ENCODE assay signal across 13 mouse cellular contexts in the genomic region with DNA sequence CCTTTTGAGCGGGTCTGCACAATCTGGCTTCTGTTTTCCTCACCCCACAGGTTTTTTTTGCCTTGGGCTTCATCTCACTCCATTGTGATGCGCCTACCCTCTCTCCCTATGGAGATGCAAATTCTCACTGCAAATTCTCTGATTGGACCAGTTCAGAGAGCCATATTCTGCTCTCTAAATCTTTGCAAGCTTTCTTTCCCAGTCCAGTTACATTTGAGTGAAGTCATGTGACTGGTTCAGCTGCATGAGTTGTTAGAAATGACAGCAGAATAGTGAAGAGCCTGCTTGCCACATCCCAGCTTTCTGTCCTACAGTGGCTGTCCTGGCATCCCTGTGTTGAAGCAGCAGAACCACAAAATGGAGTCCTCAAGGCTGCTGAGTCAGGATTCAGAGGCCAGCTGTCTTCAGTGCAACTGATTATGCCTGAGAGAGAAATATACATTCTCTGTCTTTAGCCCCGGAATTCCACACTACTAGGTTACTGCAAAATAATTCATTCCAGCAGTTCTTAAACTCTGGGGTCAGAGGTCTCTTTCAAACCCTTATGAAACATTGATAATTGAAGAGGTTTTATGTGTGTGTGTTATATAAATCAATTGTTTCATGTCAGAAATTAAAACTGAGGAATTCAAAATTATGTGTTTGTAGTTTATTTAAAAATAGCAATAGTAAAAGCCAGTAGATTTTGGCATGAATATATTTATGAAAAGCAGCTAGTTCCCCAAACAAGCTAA.
DNase-seq lines count a peak whose midpoint lies in the region; ATAC-seq and TF ChIP-seq lines count a peak whose summit lies in the region.
"Had no signal": no experiment of that assay in that cellular context is flagged by ENCODE, and none has a peak within 500 bp of the region (broad histone marks: within the 10 kb centered on the region; RNA-seq: fewer than 3 reads in every experiment).

No protein-coding gene starts in this region.

- H3K4me2 ChIP-seq in stomach, embryonic 14.5 days (replicated peaks; ENCODE audit: low read depth, low read length), result no peak overlapping the region
- no peak overlapping the region for H3K4me2 ChIP-seq in stomach, postnatal 0 days (replicated peaks; ENCODE audit: low read depth)
- H3K4me2 ChIP-seq in embryonic facial prominence, embryonic 14.5 days (ENCODE audit: low read depth, low read length), result no peak overlapping the region
- H3K4me2 ChIP-seq in neural tube, embryonic 14.5 days (ENCODE audit: low read depth, low read length), result no peak overlapping the region
- H3K4me2 ChIP-seq: neural tube, embryonic 12.5 days had no signal

- WGBS in stomach, embryonic 14.5 days, result 49% methylated on average over 3 of the region's 3 CpGs
- 53% methylated on average over 3 of the region's 3 CpGs for WGBS in stomach, postnatal 0 days
- 29% methylated on average over 3 of the region's 3 CpGs for WGBS in embryonic facial prominence, embryonic 14.5 days
- WGBS in neural tube, embryonic 14.5 days, result 23% methylated on average over 3 of the region's 3 CpGs

- intact Hi-C loops in left cerebral cortex, postnatal 4 days (cut with DNase I), result no loop called here

- 0 out of 2 replicates have a peak overlapping the region, but pooled peaks have one; percentile 15 for H3K27ac ChIP-seq in stomach, embryonic 14.5 days (ENCODE audit: low read length)
- no peak overlapping the region for H3K27ac ChIP-seq in stomach, postnatal 0 days (replicated peaks)
- peak overlapping the region; percentile 70 for H3K27ac ChIP-seq in embryonic facial prominence, embryonic 14.5 days (replicated peaks; ENCODE audit: low read depth, low read length)
- peak overlapping the region; percentile 28; the same call in 1 of the 2 replicates for H3K27ac ChIP-seq in neural tube, embryonic 14.5 days (ENCODE audit: low read depth, low read length)
- H3K27ac ChIP-seq: neural tube, embryonic 12.5 days had no signal

- no peak overlapping the region for H3K4me3 ChIP-seq in stomach, embryonic 14.5 days (ENCODE audit: low read depth, low read length)
- H3K4me3 ChIP-seq in stomach, postnatal 0 days (ENCODE audit: low read depth, low read length), result no peak overlapping the region
- no peak overlapping the region for H3K4me3 ChIP-seq in embryonic facial prominence, embryonic 14.5 days (ENCODE audit: low read depth, low read length)
- H3K4me3 ChIP-seq in neural tube, embryonic 14.5 days (ENCODE audit: low read depth, low read length), result no peak overlapping the region
- H3K4me3 ChIP-seq: neural tube, embryonic 12.5 days had no signal

- H3K27me3 ChIP-seq in stomach, embryonic 14.5 days (ENCODE audit: control insufficient read depth, insufficient read depth, low read length), result no peaks in the 10 kb centered on the region
- H3K27me3 ChIP-seq in stomach, postnatal 0 days (ENCODE audit: control insufficient read depth, insufficient read depth, low read length), result no peaks in the 10 kb centered on the region
- no peaks in the 10 kb centered on the region for H3K27me3 ChIP-seq in embryonic facial prominence, embryonic 14.5 days (replicated peaks; ENCODE audit: control insufficient read depth, insufficient read depth, low read length)
- H3K27me3 ChIP-seq in neural tube, embryonic 14.5 days (ENCODE audit: control insufficient read depth, insufficient read depth, low read length), result no peaks in the 10 kb centered on the region
- H3K27me3 ChIP-seq: neural tube, embryonic 12.5 days had no signal

- no peak for ATAC-seq in stomach, embryonic 14.5 days (ENCODE audit: insufficient number of reproducible peaks, insufficient read depth, low FRiP score, low read depth)
- ATAC-seq in stomach, postnatal 0 days (ENCODE audit: low FRiP score, low TSS enrichment), result no peak
- ATAC-seq in embryonic facial prominence, embryonic 14.5 days (ENCODE audit: low read depth), result no peak
- ATAC-seq in neural tube, embryonic 14.5 days (ENCODE audit: low read depth), result no peak; the same call in 1 of the 2 replicates
- ATAC-seq: Patski had no signal

- no peaks in the 10 kb centered on the region for H3K9me3 ChIP-seq in stomach, embryonic 14.5 days (ENCODE audit: control insufficient read depth, low read depth, low read length)
- H3K9me3 ChIP-seq in stomach, postnatal 0 days (ENCODE audit: control insufficient read depth, low read length), result no peaks in the 10 kb centered on the region
- H3K9me3 ChIP-seq in embryonic facial prominence, embryonic 14.5 days (ENCODE audit: control insufficient read depth, low read length), result no peaks in the 10 kb centered on the region
- H3K9me3 ChIP-seq in neural tube, embryonic 14.5 days (ENCODE audit: control insufficient read depth, low read length), result no peaks in the 10 kb centered on the region
- H3K9me3 ChIP-seq: neural tube, embryonic 12.5 days had no signal

- no peak for TF ChIP-seq EP300 in stomach, postnatal 0 days (optimal IDR thresholded peaks at IDR 0.05)

- DNase-seq in stomach, postnatal 0 days (ENCODE audit: low spot score), result no peak
- peak; percentile 69 for DNase-seq in embryonic facial prominence, embryonic 14.5 days (ENCODE audit: low spot score)
- peak; percentile 44 for DNase-seq in hindlimb bud, embryonic 11.5 days (ENCODE audit: extremely low spot score, low read depth, low spot score)
- DNase-seq in left cerebral cortex, postnatal 4 days, result no peak
- DNase-seq in spleen, adult 18-20 months, result no peak
- no peak for DNase-seq in lung, postnatal 14 days
- DNase-seq: cerebellum, adult 11 months; heart, postnatal 36 days; lung, adult 2 months had no signal

- no peak for TF ChIP-seq CTCF in stomach, postnatal 0 days (IDR thresholded peaks at IDR 0.05; ENCODE audit: low read depth)

- H3K9ac ChIP-seq in stomach, embryonic 14.5 days (replicated peaks; ENCODE audit: low read depth, low read length), result no peak overlapping the region
- no peak overlapping the region for H3K9ac ChIP-seq in stomach, postnatal 0 days (ENCODE audit: low read length)
- no peak overlapping the region for H3K9ac ChIP-seq in embryonic facial prominence, embryonic 14.5 days (ENCODE audit: low read depth, low read length)
- no peak overlapping the region for H3K9ac ChIP-seq in neural tube, embryonic 14.5 days (replicated peaks; ENCODE audit: low read depth, low read length)
- H3K9ac ChIP-seq: neural tube, embryonic 12.5 days had no signal

- H3K36me3 ChIP-seq in stomach, embryonic 14.5 days (ENCODE audit: control insufficient read depth, insufficient read depth, low read length), result no peaks in the 10 kb centered on the region
- no peaks in the 10 kb centered on the region for H3K36me3 ChIP-seq in stomach, postnatal 0 days (ENCODE audit: control insufficient read depth, insufficient read depth, low read length)
- H3K36me3 ChIP-seq in embryonic facial prominence, embryonic 14.5 days (ENCODE audit: control insufficient read depth, insufficient read depth, low read length), result no peaks in the 10 kb centered on the region
- no peaks in the 10 kb centered on the region for H3K36me3 ChIP-seq in neural tube, embryonic 14.5 days (ENCODE audit: control insufficient read depth, insufficient read depth, low read length)
- H3K36me3 ChIP-seq: neural tube, embryonic 12.5 days had no signal

- peaks cover 5% of the 10 kb centered on the region; the same call in 1 of the 2 replicates for H3K4me1 ChIP-seq in stomach, embryonic 14.5 days (ENCODE audit: control insufficient read depth, insufficient read depth, low read length)
- H3K4me1 ChIP-seq in stomach, postnatal 0 days (replicated peaks; ENCODE audit: control insufficient read depth, insufficient read depth), result no peaks in the 10 kb centered on the region
- H3K4me1 ChIP-seq in embryonic facial prominence, embryonic 14.5 days (ENCODE audit: control insufficient read depth, insufficient read depth, low read length), result peaks cover 5% of the 10 kb centered on the region; the same call in 1 of the 2 replicates
- 0 out of 2 replicates have a peak, but pooled peaks cover 3% of the 10 kb centered on the region for H3K4me1 ChIP-seq in neural tube, embryonic 14.5 days (ENCODE audit: control insufficient read depth, insufficient read depth, low read length)

Comparison
In these comparisons a context has a peak if more than half of its experiments do, and no peak if none do; other contexts are left out.
1. DNase-seq: peak in embryonic facial prominence, embryonic 14.5 days (single experiment) and hindlimb bud, embryonic 11.5 days (single experiment); none in stomach, postnatal 0 days (single experiment), left cerebral cortex, postnatal 4 days (single experiment), spleen, adult 18-20 months (0 of 2) and lung, postnatal 14 days (single experiment).